Mouse (Mus musculus) frontal cortex, adult (tissue): ENCODE measurements around the gene Krtap28-13.

Experiments used
- ATAC-seq: cut with Nextera tagmentation; 2 replicates; pipeline ENCODE4 v1.9.2; 2017; ENCODE audit warnings: mild to moderate bottlenecking, moderate library complexity, mixed read lengths; ENCODE audit not compliant: low TSS enrichment

Gene Krtap28-13

DNA sequence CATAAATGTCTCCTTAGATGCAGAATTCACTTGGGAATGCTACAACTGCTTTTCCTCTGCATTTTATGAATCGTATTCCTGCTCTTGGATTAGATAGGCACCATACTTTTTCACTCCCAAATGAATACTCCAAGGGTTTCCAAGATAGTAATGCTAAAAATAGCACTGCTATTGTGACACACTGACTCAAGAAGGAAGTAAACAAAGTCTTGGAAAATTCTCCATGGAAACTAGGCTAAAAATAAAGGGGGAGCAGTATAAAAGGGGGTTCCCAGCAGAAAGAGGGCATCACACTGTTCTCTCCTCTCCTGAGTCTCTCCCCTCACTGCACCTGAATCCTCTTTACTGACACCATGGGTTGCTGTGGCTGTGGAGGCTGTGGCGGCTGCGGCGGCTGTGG, at the start of gene Krtap28-13:
Gene Krtap28-13, plus strand, starts transcription at position 288 of the 400 bp plus-strand sequence.
- ATAC-seq: no peak

DNA sequence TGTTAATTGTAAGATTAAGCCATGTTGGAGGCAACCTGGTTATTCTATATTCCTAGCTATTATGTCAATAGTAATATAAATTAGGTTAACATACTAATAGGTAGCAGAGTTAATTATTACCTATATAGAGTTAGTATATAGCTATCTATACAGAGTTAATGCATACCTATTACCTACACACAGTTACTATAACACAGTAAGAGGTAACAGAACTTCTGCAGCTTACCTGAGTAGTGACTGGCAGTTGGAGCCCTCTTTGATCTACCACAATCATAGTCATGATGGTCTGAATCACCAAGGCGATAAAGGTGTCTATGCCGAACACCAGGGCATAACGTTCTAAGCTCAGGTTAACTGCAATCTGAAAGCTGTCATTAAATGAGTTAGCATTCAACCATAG, 46.3 kb upstream of the Krtap28-13 start:
- ATAC-seq: no peak

DNA sequence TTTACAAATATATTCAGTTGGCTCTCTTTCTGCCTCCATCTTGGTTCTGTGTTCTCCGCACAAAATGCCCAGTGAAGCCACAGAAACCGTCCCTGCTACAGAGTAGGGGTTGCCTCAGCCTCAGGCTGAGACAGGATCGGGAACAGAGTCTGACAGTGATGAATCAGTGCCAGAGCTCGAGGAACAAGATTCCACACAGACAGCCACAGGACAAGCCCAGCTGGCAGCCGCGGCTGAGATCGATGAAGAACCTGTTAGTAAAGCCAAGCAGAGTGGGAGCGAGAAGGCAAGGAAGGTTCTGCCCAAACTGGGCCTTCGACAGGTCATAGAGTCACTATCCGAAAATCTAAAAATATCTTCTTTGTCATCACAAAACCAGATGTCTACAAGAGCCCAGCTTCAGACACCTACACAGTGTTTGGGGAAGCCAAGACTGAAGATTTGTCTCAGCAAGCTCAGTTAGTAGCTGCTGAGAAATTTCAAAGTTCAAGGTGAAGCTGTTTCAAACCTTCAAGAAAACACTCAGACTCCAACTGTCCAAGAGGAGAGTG, 45.3 kb upstream of the Krtap28-13 start:
- ATAC-seq: peak; percentile 57; the same call in 1 of the 2 replicates

DNA sequence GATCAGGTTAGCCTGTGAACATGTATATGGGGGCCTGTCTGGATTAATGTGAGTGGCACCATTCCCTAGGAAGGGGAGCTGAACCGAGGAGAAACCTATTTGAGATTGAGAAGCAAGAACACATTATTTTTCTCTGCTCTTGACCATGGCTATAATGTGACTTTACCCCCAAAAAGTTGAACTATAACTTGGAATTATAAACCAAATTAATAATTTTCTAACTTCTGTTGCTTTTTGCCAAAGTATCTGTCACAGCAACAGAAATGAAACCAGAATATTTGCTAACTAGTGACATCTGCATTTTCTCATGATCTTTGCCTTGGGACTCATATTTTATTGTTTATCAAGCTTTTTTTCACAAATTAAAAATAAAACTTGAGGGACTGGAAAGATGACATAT, 44.2 kb upstream of the Krtap28-13 start:
- ATAC-seq: no peak

DNA sequence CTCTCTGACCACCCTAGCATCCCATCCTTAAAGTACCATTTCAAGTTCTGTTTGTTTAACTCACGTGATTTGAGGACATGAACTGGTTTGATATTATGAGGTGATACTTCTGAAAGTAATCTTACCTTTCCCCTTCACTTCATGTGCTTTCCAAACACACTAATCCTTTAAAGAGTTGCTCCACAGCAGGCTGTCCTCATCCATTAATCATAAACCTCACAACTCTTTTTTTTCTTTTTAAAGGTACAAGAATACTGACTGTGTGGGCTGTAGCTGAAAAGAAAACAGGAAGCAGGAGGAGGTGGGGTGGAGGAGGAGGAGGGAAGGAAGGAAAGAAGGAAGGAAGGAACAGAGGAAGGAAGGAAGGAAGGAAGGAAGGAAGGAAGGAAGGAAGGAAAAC, 28.8 kb upstream of the Krtap28-13 start:
- ATAC-seq: peak; percentile 57; the same call in 1 of the 2 replicates

DNA sequence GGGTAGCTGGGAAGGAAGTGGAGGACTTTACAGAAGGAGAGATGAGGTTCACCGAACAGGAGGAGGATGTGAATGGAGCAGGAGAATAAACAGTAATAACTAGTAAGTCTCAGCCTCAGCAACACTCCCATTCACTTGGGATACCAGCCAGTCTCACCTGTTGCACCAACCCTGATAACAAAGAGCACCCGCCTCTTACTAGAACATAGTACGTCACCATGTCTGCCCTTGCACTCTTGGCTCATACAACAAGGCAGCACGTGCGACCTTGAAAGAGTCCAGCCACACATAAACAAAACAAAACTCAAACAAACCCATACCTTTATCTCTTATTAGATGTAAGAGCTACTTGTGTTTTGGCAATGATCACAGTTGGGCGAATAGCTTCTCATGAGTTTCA, 28.2 kb upstream of the Krtap28-13 start:
- ATAC-seq: no peak

DNA sequence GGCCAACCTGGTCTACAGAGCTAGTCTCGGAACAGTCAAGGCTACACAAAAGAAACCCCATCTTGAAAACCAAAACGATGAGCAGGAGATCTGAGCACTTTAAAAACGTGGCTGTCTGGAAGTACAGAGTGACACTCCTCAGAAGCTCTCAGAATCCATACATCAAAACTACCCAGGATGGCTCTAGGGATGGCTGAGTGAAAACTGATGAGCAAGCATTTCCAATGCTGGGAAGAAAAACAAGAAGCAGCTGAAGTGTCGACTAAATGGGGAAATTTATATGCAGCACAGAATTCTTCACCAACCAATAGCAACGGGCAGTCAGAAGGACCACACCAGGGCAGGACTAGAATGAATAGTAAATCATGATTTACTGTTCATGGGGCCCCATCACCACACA, 26.2 kb upstream of the Krtap28-13 start:
- no peak for ATAC-seq

DNA sequence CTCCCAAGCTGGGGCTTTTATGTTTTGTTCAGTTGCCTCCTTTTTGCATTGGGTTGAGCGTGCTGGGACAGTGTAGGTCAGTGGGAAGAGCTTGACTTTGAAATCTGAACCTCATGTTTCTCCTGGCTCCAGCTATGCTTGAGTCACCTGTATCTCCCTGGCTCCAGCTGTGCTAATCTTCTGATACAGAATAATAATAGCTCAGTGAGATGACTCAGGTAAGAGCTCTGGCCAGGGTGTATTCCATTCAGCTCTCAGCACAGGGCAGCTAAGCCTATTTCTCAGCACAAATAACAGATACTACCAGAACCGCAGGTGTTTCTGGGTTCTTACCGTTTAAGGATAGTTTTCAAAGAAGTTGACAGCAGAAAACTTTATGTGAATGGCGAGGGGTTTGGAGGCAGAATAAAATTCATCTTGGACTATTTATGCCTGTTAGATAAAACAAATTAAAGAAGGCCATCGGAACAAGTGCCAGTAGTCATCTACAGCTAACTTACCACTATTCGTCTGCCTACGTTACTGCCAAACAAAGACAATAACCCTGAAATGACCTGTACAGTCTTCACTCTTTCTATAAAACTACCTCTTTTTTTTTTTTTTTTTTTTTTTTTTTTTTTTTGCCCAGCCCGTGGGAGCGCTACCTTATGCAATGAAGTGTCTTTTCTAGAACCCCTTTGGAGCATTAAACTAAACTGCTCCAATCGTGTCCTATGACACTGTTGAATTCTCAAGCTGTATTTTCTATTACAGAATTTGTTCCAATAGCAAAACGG, 23.6 kb upstream of the Krtap28-13 start:
- no peak for ATAC-seq

DNA sequence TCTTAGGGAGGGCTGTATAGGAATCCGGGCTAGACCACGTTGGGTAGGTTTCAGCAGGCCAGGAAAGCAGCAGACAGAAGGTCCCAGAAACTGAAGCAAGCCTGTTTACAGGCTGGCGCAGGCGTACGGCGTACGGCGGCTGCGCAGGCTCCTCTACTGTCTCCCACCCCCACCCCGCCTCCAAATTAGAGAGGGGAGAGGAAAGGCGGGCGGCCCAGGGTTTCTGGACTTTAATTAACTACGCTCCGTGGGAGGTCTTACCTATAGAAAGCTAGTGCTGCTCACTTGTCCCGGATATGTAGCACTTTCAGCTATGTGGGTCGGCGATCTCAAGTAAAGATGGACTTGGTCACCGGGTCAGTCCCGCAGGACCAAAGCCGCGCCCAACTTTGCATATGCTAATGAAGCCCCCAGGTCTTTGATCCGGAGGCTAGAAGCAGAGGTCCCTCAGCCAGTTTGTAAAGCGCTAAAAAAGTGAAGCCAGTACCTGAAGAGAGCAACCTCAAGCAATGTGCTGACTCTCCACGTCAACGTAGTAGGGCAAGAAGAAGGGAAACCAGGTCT, 22.5 kb upstream of the Krtap28-13 start, which contains the start of gene Slc19a3:
Gene Slc19a3, minus strand, starts transcription at position 340 of the 564 bp plus-strand sequence.
- ATAC-seq: peak; percentile 98

DNA sequence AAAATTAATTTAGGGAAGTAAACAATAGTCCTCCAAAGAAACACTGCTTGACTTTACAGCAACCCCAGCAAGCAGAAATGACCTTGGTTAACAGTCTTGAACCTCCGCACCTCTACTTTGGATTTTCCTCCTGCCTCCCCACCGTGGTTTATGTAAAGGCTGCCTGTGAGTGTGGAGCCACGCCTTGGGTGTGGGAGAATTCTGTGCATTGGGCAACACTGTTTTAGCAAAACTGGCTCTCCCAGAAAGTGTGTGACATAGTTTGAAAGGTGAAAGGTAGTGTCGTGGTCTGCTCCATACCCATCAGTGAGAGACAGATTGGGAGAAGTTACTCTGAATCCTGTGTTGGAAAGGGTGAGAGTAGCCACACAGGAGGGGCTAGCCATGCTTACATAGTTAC, 21.6 kb upstream of the Krtap28-13 start:
- ATAC-seq: no peak

DNA sequence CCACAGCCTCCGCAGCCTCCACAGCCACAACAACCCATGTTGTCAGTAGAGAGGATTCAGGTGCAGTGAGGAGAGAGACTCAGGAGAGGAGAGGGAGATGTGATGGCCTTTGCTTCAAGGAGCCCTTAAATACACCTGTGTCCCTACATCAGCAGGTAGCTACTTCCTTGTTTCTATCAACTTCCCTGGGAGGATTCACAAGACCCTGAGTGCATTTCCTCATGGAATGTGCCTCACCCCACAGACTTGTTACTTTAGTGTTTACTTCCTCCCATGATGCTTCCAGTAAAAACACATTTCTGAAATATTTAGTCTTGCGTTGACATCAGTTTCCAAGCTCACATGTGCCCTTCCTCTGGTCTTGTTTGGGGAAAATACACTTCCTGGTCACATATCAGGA, 18.4 kb upstream of the Krtap28-13 start, which contains the start of gene Krtap28-10:
Gene Krtap28-10, minus strand, starts transcription at position 101 of the 400 bp plus-strand sequence.
- ATAC-seq: no peak

DNA sequence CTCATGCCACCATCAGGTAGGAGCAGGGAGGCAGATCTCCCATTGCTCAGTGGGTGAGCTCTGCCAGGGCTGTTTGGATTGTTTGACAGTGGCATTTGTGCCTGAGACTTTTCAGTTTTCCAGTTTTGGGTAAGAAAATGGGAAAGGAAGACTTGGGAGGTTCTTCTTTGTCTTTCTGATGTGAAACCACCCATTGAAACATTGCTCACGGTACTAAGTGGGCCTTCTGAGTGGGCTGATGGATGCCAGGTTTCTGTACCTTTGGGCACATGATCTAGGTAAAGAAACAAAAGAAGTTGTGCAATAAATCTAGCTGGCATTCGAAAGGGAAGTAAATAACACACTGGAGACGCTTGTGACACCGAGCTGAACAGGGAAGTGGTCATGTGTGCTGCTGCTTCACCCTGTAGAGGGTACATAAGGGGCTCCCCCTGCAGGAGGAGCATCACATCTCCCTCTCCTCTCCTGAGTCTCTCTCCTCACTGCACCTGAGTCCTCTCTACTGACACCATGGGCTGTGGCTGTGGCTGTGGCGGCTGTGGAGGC, 15.8 kb upstream of the Krtap28-13 start, which contains the start of gene Gm47969:
Gene Gm47969, plus strand, starts transcription at position 51 of the 546 bp plus-strand sequence.
- no peak for ATAC-seq

DNA sequence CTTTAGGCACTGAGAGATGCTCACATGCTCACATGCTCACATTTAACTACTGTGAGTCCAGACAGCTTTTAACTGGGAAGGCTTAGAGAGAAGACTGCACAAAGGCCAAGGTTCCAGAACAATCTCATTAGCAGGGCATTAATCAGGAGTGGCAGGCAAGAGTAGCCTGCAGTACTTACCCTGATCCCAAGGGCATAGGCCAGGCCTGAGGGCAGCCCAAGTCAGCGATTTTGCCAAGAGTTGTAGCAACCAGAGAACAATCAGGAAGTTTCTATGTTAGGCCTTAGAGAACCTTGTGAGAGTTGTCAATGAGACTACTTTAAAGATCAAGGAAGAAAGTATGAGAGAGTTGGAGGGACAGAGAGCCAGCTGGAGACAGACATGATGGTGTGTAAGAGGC, 2.2 kb upstream of the Krtap28-13 start:
- no peak for ATAC-seq

DNA sequence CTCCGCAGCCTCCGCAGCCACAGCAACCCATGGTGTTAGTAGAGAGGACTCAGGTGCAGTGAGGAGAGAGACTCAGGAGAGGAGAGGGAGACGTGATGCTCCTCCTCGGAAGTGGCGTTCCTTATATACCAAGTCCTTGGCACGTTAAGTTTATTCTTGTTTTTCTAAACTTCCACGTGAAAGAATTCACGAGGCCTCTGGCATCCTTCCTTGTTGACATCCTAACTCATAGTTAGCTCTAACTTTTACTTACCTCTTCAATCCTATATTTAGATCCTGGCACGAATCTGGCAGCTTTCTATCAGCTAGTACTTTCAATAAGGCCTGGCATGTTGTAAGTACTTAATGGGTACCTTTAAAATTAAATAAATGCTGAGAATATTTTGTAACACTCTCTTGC, 1.5 kb upstream of the Krtap28-13 start, which contains the start of gene A030005K14Rik:
Gene A030005K14Rik, minus strand, starts transcription at position 101 of the 400 bp plus-strand sequence.
- ATAC-seq: no peak

DNA sequence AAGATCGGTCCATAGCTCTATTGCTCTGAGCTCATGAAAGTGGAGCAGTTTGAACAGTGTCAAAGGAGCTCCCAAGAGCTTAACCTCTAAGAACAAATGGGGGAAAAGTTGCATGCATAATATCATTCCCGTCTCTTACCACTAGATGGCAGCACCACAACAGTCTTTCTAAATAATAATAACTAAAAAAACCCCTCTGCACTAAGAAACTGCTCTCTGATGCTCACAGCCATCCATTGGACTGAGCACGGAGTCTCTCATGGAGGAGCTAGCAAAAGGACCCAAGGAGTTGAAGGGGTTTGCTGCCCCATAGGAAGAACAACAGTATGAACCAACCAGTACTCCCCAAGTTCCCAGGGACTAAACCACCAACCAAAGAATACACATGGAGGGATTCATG, 4.1 kb downstream of the Krtap28-13 start:
- peak; percentile 56; the same call in 1 of the 2 replicates for ATAC-seq

DNA sequence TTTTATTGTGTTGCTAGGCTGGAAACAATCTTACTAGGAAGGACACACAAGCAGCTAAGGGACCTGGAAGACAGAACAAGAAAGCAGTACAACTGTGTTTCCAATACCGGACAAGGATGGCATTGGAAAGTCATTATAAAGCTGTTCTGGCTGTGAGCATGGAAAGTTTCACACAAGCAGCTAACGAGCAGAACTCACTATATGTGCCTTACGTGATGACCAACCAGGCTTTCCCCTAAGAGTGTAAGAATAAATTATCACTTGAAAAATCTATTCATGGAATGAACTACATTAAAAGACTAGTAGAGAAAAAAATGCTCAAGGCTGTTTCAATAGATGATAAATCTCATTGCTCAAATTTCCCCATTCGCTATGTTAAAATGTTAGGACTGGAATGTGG, 5.8 kb downstream of the Krtap28-13 start:
- ATAC-seq: peak; percentile 72

DNA sequence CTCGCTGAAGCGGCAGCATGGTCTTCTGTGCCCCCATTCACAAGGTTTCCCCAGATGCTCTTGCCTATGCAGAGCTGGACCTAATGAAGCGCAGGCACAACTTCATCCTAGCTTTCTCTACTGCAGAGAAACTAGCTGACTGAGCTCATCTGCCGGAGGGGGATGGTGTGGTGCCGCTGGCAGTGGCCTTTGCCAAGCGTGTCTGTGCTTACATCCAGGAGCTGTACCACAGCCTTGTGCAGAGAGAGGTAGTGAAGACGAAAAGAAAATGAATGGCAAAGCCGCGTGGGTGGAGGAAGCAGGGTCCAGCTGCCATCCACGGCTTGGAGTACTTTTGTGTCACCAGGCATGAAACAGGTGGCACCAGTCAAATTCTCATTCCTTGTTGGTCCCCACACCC, 6.5 kb downstream of the Krtap28-13 start:
- ATAC-seq: peak; percentile 86

DNA sequence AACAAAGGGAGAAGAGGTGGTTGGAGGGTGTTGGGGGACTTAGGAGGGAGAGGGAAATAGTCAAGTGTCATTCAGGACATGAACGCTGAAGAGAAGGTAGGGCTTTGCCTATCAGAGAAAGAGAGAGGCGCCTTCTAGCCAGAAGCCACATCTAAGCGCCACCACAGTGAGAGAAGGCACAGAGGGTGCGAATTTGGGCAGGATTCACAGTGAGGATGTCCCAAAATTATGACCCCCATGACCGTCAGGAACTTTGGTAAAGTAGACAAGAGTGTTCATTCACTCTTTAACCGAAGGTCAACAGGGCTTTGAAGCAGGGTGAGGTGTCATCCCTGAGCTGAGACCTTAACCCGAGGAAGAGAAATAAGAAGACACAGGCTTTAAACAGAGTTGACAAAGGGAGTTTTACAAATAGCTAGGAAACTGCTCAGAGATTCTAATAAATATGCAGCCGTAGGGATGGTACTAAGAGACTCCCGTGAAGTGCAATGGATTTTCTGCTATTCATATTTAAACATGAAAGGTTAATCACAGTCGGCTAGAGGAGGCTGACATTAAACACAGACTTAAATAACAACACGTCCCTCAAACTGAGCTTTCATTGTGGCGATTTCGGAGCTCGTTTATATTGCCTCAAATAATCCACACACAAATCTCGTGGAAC, 14.9 kb downstream of the Krtap28-13 start:
- ATAC-seq: peak; percentile 32; the same call in 1 of the 2 replicates

DNA sequence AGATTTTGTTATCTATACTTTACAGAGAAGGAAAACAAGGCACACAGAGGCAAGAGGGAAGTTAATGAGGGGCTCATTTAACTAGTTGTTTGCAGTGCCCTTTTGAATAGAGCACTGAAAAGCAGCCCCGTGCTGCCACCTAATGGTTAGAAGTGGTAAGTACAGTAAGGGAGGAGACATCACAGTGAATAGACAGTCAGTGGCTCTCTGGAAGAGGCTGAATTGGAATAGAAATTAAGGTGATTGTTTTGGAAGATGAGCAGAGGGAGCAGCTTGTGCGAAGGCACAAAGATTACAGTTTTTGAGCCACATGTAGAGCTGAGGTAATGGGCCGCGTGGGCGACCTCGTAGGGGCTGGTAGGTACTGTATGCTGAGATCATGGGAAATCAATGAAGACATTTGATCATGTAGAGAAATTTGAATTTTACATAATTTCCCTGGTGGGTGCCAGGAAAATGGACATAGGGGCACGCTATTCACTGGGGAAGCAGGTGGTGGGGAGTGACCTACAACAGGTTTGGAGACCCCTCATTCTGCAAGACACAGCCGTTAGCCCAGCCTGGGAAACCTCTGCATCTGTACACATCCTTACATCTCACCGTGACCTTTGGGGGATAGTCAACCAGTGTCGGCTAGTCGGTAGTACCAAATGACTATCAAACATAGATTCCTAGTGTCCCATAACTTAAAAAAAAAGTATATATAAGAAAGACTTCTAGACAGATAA, 15.6 kb downstream of the Krtap28-13 start:
- ATAC-seq: peak; percentile 86

DNA sequence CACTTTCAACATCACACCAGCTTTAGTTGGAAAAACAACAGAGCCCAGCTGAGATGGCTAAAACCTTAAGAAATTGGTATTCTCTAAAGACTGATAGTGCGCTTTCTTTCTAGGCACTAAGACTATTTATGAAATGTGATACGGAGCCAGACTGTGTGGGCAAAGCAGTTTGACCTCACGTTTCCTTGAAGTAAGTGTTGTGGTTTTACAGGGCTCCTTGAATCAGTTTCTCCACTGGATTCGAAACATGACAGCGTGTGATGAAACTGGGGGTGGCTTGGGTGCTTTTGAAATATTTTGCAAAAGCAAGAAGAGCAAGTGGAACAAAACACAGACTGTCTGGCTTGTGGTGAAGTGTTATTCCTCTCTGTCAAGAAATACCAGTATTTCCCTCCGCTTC, 16.3 kb downstream of the Krtap28-13 start:
- ATAC-seq: peak; percentile 54; the same call in 1 of the 2 replicates

DNA sequence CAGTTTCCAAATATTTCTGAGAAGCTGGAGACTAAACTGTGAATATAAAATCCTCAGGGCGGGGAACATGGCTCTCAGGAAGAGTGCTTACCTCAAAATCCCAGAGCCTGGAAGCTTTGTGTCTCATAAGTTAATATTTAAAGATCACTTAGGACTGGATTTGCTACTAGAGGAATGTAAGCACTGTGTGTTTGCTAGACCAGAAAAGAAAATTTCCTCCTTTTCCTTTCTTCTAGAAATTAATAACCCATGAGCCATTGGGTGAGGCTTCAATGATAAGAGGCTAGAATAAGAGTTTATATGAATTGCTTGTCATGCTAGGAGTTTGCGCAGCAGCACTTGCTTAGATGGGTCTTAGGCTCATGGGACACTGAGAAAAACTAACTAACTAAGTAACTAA, 24.1 kb downstream of the Krtap28-13 start:
- no peak for ATAC-seq
